Mouse (Mus musculus) lung, adult 2 months (tissue): Measurements from ENCODE around the gene As3mt.

ENCODE experiments used
- CTCF ChIP-seq: fragments of 200-500 bp; IDR thresholded peaks from 2 replicates; pipeline ENCODE4 v1.5.1; 2011; ENCODE audit warnings: mild to moderate bottlenecking, low read length, control low read depth; ENCODE audit not compliant: insufficient read depth
- POLR2A ChIP-seq: fragments of 200-500 bp; IDR thresholded peaks from 2 replicates; pipeline ENCODE4 v1.6.1; 2011; ENCODE audit warnings: low read depth, mild to moderate bottlenecking, control low read depth, low read length, borderline replicate concordance; ENCODE audit errors: extremely low read depth

GRCm38 (mm10) chr19:46766125-46766524 lies 58.9 kb downstream of the As3mt start:
- TF ChIP-seq POLR2A = no peak
- TF ChIP-seq CTCF = no peak
